Mouse (Mus musculus) left cerebral cortex, adult 11 months (tissue): ENCODE results near the gene Bicra.
A peak's percentile ranks its signal among the peaks of the same experiment; 100 is the strongest.

Experiments used
- DNase-seq: peaks from one replicate; pipeline ENCODE4 v3.0.0; 2022; ENCODE audit warnings: low spot score

Gene Bicra

DNA sequence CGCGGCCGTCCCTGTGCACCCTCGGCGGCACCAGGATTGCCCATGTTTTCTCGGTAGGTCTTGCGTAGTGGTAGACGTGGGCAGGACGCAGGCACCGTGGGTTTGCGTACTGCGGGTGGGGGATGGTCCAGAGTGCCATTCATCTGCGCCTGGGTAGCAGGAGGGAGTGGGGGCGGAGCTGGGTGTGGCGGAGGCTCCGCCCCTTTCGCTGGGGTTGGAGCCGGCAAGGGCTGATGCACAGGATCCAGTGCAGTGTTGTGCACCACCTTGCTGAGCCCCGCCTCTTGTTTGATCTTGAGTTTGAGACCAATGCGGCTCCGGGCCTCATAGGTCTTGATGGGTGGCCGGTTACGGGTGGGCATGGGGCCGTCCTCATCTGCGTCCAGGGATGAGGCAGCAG lies 75.5 kb downstream of the Bicra start:
- no peak for DNase-seq

GRCm38 (mm10) chr7:15969674-15970073 lies 78.0 kb downstream of the Bicra start:
- DNase-seq: no peak

- no peak for DNase-seq
These were observed 79.4 kb downstream of the Bicra start for GRCm38 (mm10) chr7:15968322-15968721.

- no peak for DNase-seq
These were observed 80.4 kb downstream of the Bicra start, which contains the start of gene Ehd2 for GRCm38 (mm10) chr7:15967312-15967711. Gene Ehd2 (minus strand): TSS chr7:15967567.

- DNase-seq: no peak
These were observed 81.2 kb downstream of the Bicra start for GRCm38 (mm10) chr7:15966489-15966888.

- no peak for DNase-seq
These were observed 83.7 kb downstream of the Bicra start for GRCm38 (mm10) chr7:15963798-15964652.

GRCm38 (mm10) chr7:15962311-15963288 lies 85.1 kb downstream of the Bicra start:
- no peak for DNase-seq

DNA sequence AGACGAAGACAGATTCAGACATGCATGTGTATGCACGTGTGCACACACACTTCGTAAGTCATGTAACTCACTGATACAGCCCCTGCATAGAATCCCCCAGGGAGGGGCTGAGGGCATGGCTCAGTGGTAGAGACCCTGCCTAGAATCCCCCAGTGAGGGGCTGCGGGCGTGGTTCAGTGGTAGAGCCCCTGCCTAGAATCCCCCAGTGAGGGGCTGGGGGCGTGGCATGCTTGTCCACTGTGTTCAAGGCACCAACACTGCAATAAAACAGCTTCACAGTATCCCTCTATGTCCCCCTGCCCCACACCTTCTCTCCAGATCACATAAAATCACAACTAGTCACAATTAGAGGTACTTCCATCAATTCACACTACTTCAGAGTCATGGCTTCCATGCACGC lies 85.9 kb downstream of the Bicra start:
- no peak for DNase-seq

DNA sequence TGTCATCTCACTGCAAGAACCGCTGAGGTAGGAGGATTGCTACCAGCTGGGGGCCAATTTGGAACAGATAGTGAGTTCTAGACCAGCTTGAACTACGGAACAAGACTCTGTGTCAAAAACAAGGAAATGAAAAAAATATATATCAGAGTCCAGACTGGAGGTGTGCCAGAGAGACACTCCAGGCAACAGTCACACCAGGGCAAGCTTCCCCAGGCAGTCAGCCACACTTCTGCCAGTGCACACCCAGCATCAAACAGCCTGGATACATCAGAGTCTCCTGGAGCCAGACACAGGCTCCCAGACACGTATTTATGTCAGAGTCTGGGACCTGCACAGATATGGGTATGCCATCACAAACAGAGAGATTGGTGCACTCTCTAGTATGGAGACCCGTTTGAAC lies 86.5 kb downstream of the Bicra start:
- no peak for DNase-seq

DNA sequence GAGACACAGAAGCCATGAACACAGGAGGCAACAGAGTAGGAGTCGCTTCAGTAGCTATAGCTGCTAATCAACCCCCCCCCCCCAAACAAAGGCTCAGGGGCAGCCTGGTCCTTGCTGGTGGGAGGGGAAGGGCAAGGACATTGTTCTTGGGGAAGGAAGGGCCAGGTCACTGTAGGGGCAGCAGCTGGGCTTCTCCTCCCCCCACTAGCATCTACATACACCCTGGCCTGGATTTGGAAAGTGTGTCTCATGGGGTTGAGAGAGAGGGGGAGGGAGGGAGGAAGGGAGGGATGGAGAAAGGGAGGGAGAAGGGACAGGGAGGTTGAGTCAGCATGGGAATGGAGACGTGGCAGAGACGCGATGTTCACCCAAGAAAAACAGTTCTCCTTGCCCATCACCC lies 87.0 kb downstream of the Bicra start:
- DNase-seq: no peak

GRCm38 (mm10) chr7:15956143-15956542 lies 91.6 kb downstream of the Bicra start:
- no peak for DNase-seq

GRCm38 (mm10) chr7:15955509-15955908 lies 92.2 kb downstream of the Bicra start:
- no peak for DNase-seq

GRCm38 (mm10) chr7:15954978-15955443 lies 92.7 kb downstream of the Bicra start:
- DNase-seq: no peak

DNA sequence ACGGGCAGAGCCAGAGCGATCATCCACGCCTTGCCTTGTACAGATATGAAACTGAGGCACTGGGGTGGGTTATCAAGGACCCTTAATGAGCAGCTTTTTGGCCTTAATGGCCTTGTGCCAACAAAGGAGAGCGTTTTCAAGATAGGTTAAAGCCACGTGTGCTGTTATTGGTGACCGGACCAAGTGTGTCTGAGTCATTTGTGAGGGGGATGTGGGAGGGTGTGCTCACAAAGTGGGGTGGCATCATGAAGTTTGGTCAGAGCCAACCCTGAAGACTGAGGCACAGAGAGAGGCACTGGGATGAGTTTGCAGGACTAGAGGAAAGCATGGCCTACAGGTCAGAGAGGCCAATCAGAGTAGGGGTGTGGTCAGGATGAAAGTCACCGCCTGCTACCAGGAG lies 93.3 kb downstream of the Bicra start:
- DNase-seq: no peak

DNA sequence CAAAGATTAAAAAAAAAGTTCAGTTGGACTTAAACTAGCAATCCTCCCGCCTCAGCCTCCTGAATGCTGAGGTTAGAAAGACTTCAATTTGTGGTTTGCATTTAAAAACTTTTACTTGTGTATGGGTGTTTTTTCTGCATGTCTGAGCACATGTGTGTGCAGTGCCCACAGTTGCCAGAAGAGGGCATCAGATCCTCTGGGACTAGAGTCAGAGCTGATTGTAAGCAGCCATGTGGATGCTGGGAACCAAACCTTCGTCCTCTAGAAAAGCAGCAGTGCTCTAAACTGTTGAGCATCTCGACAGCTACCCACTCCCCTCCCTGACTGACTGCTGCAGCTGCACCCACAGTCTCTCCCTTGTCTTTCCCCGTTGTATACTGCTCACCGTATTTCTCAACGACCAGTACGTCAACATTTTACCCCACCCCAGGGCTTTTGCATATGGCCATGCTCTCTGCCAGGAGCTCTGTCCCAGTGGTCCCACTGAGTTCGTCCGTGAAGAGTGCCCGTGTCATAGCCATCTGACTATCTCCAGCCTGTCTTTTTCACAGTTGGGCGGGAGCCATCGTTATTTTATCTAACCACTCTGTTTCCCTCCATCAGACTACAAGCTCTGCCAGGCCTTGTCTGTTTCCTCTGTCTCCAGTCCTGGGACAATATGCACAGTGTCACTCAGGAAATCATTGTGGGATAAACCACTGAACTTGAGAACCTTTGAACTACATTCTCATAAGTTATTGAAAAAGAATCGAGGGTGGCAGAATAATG lies 94.2 kb downstream of the Bicra start:
- DNase-seq: no peak

DNA sequence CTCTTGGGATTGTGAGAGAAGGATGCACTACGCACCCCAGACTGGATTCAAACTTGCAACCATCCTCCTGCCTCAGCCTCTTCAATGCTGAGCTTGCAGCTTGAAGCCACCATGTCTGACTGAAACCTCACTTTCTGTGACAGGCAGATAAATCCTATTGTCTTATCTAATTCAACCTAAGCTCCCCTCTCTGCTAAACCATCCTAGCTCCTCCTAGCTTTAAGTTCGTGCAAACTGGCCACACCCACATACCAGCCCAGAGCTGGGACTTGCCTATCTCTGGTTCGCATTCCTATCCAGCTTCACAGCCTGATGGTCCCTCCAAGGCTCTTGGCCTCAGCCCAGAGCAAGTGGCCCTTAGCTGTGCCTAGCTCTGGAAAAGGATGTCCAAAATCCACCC lies 95.3 kb downstream of the Bicra start:
- no peak for DNase-seq

GRCm38 (mm10) chr7:15950008-15950407 lies 97.7 kb downstream of the Bicra start:
- DNase-seq: no peak

- no peak for DNase-seq
These were observed 98.4 kb downstream of the Bicra start for GRCm38 (mm10) chr7:15949216-15949790.

- DNase-seq: peak; percentile 53
These were observed 99.3 kb downstream of the Bicra start for GRCm38 (mm10) chr7:15948381-15948941.

DNA sequence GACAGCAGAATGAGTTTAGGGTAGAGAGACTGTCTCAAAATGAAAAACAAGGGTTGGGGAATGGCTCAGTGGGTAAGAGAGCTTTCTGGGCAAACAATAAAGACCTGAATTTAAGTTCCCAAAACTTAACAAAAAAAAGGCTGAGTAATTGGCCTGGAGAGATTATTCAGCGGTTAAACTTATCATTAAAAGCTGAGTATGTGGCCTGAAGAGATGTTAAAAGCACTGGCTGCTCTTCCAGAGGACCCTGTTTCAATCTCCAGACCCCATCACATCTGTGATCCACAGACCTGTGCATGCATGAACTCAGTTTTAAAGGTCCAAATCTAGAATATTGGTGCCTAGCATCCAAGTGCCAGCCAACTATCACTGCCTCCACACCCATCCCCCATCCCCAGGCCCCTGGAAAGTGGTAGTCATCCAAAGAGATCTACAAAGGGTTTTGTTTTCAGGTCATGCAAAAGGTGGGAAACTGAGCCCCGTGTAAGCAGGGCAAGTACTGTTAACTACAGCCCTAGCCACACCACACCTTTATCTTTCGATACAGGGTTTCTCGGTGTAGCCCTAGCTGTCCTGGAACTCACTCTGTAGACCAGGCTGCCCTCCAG lies 100.0 kb downstream of the Bicra start:
- DNase-seq: no peak
